Mouse (Mus musculus) thymus, postnatal 10 days (tissue): ENCODE measurements around the gene Gm20671.
"Not testable (repeated sequence)": the region's sequence is repeated elsewhere in the genome, so short reads cannot be mapped to it uniquely, and the experiment has no call there.

Experiments used
- DNase-seq, 2 experiments: peaks; one replicate each; pipeline ENCODE4 v3.0.0; 2021; ENCODE audit warnings: low spot score in 2 of 2

The Gm20671 gene

DNA sequence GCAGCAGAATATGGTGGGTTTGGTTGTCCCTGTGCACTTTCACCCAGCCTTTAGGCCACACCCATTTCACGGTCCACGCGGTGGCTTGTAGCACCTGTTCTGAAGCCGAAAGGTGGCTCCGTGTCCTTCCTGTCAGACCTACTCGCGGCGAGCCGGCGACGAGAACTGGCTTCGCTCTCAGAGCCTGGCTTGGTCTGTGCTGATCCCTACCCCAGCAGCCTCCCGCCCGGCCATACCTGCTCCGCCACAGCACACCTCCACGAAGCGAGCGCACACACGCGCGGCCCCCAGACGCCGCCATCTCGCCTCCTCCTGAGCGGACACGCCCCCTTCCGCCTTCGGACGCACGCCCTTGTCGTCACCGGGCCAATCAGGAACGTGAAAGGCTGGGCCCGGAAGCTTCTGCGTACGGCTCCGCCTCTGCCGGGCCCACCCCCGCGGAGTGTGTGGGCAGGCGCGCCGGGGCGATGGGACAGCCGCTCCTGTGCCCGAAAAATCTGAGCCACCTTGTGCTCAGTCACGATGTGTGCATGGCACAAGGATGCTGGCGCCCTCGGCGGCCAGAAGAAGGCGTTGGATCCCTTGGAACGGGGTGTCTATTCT, 41.5 kb downstream of the Gm20671 start, which contains the start of gene Pisd:
Pisd (minus strand) TSS at position 334 of the 603 bp plus-strand sequence.
- peak; percentile 91 to 94 for DNase-seq

DNA sequence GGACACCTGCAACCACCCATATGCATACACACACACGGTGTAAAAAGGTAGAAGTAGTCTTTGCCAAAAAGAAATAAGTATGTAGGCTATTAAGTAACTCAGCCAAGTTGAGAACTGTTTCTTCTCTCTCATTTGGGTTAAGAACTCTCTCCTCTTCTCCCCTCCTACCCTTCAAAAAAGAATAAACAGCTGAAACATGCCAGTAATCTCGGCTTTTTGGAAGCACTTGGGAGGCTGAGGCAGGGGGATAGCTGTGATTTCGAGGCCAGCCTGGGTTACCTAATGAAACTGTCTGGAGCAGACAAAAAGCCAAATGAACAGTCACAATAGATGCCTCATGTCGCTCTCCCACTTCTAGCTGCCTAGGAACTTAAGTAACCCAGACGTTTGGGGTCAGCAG, 42.2 kb downstream of the Gm20671 start:
- no peak for DNase-seq

DNA sequence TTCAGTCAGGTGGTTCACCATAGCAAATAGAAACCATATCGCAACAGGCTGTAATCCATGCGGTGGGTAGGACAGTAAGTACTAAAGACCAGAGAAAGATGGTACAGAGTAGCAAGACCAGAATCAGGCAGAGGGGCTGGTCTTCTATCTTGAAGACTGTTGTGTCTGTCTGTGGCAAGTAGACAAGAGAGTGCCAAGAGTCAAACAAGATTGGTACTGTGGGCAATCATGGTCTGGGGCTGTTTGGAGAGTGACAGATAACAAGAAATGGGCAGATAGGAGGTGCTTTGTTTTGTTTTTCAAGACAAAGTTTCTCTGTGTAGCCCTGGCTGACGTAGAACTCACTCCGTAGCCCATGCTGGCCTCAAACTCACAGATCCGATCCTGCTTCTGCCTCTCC, 45.3 kb downstream of the Gm20671 start:
- no peak for DNase-seq

DNA sequence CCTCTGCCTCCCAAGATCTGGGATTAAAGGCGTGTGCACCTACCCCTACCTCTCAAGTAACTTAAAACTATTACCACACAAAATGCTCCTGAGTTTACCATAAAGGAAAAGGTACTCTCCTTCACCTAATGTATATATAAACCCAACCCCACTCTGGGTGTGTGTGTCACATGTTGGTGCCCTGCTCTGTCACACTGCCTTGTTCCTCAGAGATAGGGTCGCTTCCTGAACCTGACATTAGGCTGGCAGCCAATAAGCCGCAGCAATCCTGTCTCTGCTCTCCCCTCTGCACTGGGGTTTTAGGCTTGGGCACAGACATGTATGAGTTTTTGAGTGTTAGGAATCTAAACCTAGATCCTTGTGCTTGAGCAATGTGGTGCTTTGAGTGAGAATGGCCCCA, 48.7 kb downstream of the Gm20671 start:
- DNase-seq: no peak

DNA sequence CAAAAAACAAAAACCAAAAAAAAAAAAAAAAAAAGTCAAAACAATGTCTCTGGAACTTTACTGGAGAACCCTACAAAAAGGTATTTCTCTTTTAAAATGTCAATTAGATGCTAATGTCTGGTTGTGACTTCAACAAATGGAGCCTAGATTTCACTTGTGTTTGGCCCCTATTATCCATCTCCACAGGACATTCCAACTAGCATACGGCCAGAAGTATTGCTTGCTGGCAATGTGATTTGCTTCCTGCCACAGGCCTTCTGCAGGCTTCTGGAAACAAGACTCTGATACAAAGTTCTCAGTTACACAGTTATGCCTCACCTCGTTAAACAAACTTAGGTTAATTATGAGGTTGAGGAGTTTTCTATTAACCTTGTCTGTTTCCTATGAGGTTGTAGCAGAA, 54.5 kb downstream of the Gm20671 start:
- DNase-seq: no peak

DNA sequence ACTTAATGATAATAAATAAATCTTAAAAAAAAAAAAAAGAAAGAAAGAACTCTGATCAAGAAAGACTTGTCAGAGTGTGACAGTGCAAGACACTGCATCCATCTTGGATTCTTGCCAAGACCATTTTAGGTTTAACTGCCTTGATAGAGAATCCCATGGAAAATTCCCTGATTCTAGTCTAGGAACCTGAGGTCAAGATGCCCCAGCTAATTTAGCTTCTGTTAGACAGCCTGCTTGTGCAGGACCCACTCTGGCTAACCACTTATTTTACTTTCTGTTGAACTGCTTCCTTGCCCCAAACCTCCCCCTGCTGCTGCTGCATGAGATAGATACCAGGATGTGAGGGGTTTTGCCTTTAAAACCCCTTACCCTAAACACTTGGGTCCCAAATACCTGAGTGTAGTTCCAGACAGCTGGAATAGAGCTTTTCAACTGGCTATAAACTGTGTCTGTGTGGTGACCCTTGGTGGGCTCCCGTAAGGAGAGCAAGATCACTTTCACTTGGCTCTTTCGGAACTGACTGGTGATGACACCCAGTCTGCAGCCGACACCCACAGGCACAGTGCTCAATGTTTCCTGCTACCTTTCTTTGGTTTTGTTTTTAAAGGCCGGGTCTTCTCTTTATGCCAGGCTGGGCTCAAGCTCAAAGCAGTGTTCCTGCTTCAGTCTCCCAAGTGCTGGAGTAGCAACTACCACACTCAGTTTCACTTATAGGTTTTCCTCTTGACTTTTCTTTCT, 59.1 kb downstream of the Gm20671 start:
- no peak for DNase-seq

DNA sequence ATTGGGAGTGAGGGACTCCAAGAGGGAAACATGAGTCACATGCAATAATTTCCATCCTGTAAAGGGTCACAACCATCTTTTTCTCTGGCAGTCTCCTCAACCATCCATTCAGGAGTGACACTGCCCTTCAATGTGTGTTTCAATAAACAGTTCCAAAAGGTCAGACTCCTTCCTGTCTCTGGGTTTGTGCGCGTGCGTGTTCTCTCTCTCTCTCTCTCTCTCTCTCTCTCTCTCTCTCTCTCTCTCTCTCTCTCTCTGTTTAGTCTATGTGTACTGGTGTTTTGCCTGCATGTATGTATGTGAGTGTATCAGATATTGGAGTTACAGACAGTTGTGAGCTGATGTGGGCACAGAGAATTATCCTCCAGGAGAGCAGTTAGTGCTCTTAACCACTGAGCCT, 59.9 kb downstream of the Gm20671 start:
- no peak for DNase-seq

DNA sequence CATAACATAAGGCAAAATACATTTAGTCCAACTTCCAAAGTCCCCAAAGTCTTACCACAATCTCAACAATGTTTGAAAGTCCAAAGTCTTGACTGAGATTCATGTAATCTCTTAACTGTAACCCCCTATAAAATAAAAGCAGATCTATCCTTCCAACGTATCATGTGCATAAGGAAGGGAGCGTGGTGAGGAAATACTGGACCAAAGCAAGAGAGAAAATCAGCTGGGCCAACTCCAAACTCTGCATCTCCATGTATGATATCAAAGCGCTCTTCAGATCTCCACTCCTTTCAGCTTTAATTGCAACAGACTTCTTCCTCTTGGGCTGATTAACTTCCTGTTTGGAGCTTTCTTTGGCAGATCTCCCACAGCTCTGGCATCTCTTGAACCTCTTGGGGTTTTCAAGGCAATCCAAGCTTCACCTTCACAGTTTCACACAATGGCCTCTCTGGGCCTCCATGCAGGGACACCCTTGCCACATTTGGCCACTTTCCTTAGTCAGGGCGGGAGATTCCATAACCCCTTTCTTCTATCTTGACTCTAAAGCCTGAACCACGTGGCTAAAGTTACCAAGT, 65.3 kb downstream of the Gm20671 start:
- DNase-seq: no peak

DNA sequence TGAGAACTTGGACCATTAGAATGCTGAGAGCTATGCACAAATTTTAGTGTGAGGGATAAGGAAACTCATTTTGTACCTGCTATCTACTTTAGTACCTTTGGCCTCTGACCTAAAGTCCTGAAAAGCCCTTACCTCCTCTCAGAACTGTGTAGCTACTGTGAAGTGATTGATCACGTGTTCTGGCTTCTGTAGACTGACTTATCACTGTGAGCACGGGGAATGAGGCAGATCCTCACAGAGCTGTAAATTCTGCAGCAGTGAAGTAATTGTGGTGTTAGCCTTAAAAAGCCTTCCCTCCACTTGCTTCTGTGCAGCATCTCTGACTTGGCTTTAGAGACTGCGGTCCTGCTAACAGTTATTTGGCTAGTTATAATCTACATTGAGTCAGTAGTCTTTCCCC, 66.1 kb downstream of the Gm20671 start:
- no peak for DNase-seq

DNA sequence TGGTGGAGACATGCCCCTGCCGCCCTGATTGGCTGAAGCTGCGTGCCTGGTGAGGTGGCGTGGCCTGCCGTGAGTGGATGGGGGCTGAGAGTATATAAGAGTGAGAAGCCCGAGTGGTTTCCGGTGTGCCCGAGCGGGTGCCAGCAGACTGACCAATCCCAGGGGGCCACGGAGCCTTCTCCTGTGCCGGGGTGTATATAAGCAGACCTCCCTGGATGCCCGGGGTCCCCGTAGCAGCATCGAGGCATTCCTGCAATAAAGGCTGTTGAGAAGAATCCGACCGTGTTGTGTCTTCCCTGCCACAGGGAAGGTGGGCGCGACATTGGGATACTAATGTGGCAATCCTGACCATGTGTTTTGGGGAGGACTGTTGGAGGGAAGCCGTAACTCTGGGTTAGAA, 66.6 kb downstream of the Gm20671 start:
- DNase-seq: not testable (repeated sequence)

DNA sequence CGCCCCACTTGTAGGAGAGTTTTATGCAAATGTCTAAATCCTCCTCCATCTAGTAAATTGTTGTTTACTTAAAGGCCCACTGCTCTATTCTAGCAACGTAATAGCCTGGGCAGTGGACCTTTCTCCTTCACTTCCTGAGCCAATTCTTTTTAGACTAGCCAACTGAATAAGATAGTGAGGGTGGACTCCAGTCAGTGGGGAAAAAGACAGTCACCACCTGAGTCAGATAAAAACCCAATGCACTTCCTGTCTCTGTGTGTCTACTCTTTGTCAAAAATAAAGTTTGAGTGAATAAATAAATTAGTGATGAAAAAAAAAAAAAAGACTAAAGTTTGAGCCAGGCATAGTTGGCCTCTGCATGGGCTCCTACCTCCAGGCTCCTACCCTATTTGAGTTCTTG, 67.2 kb downstream of the Gm20671 start:
- DNase-seq: no peak

DNA sequence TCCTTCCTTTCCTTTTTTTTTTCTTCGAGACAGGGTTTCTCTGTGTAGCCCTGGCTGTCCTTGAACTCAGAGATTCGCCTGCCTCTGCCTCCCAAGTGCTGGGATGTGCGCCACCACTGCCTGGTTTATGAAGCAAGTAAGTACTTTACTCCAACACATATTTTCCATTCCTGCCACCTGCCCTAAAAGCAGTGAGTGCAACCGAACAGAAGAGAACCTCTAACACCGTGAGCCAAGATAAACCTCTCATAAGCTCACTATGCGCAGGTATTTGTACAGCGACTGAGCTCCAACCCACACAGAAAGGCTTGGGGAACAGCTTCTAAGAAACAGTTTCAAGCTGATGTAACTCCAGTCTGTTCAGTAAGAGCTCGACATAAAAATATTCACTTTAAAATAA, 70.8 kb downstream of the Gm20671 start:
- DNase-seq: no peak

DNA sequence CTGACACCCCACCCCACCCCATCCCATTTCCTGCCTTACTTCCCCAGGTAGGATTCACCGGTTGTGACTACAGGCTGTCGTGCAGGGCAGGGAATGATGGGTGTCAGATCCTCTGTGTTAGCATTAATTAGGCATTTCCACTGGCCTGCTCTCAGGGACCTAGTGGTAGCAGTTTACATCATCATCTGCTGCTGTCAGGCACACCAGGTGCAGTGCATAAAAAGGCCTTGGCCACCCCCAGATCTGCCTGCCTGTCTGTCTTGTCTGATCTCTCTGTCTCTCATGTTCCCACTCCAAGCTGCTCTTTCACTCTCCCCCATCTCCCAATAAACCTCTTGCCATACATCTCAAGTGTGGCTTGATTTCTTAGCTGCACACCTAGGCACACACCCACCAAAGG, 75.2 kb downstream of the Gm20671 start:
- DNase-seq: peak in 1 of 2 experiments; percentile 22

DNA sequence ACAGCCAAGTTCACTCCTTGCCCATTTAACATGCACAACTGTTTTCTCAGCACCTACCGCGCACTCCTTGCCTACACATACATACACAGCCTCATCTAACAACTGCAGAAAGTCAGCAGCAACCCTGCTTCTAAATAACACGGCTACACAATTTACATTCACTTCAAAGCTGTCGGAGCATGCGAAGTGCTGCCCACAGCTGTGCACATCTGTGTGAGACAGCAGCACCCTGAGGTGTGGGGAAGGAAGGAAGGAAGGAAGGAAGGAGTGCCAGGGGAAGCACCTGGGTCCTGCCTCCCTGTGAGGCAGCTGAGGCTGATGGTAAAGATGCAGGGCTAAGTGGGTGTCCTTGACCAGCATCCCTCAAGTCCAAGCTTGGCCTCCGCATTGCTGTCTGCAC, 78.0 kb downstream of the Gm20671 start:
- DNase-seq: peak; percentile 54 to 64

DNA sequence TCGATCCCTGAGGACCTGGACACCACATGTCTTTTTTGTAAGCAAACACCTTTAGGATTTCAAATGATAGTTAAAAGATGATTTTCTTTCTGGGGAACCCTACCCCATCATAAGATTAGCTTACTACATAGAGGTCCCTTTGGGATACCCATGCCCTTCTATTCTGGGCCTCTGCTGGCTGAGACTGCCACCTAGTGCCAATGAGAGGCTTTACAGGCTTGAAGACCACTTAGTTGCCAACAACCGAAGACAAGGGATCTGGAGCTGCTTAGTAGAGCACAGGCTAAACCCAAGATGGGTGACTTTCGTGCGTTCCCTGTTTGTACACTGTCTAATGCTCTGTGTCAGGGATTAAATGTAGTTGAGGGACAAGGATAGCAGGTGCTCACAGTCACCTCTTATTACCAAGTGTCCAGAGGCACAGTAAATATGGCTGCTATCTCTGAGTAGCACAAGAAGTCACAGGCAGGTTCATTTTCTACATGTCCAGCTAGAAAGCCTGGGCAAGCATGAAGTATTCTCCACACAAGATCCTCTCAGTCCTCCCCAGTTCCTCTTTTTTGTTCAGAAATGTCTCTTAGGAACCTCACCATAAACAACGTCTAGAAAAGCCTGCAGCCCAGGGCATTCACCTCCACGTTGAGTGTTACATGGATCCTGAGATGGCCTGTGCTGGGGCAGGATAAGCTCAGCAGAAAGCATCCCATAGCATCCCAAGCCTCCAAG, 79.1 kb downstream of the Gm20671 start:
- peak; percentile 40 to 57 for DNase-seq

DNA sequence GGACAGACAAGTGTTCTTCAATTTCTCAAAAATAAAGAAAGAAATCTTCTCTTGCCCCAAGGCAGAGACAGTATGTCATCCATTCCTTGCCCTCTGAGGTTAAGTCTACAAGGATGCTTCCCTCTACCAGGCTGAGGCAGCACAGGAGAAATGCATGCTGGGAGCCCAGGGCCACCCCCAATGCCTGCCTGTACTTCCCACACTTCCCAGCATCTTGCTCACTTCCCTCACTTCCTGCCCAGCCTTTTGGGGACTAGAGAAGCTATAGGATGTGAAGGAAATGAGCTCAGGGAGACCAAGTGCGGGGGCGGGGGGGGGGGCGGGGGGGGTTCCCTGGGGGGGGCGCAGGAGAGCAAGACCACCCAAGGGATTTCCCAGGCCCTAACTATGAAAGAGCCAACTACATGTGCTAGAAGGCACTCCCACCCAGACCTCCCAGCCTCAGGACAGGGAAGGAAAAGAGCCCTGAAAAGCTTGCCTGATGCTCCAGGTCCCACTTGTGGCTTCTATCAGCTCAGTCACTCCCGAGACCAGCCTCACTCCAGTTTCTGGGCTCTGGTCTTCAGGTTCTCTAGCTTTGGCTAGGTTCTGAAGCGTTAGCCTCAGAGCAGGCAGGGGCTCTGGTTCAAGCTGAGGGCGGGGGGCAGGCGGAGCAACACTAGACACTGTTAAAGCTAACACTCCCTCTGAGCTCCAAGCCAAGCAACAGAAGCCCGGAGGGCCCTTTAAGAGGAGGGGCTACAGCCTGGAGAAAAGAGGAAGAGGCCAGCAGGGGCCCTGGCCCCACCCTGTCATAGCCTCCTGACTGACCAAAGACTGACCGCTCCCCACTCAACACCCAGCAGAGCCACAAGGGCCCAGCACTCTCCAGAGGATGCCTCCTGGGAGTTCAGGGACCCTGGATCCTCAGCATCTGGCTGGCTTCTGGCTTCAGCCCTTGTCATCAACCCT, 80.9 kb downstream of the Gm20671 start:
- DNase-seq: no peak

DNA sequence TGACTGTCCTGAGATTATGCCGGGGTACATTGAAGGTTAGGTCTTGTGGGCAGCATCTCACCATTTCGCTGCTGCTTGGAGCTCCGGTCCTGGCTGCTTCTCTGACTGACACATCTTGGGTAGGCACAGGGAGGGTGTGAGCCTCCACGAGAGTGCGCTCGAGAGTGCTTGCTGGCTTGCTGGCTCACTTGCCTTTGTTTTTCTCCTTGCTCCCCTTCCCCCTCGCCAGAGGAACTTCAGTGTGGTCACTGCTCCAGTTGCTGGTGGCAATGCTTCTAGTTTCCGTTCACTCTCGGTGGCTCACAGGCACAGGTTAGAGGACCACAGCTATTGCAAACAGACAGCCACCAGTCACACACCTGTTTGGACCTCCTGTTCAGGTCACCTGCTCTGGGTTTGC, 84.8 kb downstream of the Gm20671 start:
- peak in 1 of 2 experiments; percentile 49 for DNase-seq

DNA sequence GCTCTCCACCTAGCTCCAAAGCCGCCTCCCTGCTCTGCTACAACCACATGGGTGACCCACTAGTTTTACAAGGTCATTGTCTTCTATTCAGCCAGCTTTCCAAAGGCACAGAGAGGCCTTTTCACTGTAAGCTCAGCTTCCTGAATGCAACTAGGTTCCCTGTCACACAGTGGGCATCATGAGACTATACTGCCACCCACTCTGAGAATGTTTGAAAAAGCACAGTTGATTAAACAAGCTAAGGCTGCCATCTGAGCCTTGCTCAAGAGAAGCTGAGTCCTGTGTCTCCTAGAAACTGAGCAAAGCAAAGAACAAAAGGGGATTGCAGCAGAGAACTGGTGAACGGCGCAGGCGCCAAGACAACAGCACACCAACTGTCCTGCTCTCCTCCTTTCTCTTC, 85.5 kb downstream of the Gm20671 start:
- not testable (repeated sequence) for DNase-seq

DNA sequence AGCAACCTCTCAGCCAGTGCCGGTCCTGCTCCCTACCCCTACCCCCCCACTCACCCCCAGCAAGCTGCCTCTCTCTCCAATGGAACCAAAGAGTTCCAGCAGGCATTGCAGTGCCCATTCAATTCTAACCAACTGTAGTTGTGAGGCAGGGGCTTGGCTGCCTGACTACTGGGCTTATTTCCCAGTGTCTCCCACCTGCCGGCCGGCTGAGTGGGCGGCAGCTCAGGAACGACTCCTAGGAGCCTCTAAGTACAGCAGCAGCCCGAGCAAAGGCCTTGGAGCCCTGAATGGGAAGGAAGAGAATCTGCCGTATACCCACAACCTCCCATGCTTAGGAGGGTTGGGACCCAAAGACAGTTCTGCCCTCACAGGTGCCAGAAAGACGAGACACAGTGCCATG, 86.1 kb downstream of the Gm20671 start:
- not testable (repeated sequence) for DNase-seq

DNA sequence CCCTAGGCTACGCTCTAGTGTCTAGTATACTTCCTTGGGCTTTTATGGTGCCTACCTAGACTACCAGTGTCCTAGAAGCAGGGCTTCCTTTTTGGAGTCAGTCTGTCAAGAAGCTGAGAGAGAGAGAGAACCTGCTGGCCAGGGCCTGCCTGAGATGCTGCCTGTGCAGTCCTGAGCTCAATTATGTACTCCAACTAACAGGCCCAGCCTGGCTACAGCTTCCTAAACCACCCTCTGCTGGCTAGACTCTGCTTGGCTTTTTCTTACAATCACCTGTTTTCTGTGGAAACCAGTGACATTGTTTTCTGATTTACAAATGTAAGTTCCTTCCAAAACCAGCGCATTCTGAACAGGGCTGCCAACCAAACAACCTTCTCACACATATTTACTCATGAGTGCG, 86.8 kb downstream of the Gm20671 start:
- DNase-seq: no peak

DNA sequence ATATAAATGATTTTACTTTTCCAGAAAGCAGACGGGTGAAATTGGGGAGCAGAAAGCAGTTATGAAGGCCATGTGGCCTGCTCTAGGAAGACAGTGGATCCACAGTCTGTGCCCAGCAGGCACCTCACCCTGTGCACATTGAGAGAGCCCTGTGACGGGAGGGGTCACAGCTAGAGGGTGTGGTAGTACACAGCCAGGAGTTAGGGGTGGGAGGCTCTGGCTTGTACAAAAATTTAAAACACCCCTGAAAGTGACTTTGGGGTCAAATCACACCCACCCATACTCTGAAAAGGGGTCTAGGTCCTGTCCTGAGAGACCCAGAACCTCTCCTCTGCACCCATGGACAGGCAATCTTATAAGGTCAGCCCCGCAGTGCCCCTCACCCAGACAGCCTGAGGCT, 90.1 kb downstream of the Gm20671 start:
- DNase-seq: not testable (repeated sequence)
